Mouse (Mus musculus): ENCODE measurements around the gene Bach2.

Gene Bach2

GRCm38 (mm10) chr4:32526228-32526836, 287.7 kb downstream of the Bach2 start:
- no peak for DNase-seq (ENCODE audit: low spot score in 2 of 2)

- no peak for DNase-seq (ENCODE audit: low spot score in 2 of 2)
These were observed 290.9 kb downstream of the Bach2 start for GRCm38 (mm10) chr4:32529443-32529995.

- DNase-seq (ENCODE audit: low spot score in 2 of 2) = peak in 1 of 2 experiments; percentile 25
These were observed 291.9 kb downstream of the Bach2 start for GRCm38 (mm10) chr4:32530421-32530920.

- DNase-seq (ENCODE audit: low spot score in 2 of 2) = peak; percentile 30 to 54
These were observed 292.6 kb downstream of the Bach2 start for GRCm38 (mm10) chr4:32530921-32531846.

- DNase-seq (ENCODE audit: low spot score in 2 of 2) = no peak
These were observed 293.5 kb downstream of the Bach2 start for GRCm38 (mm10) chr4:32532079-32532478.

- DNase-seq (ENCODE audit: low spot score in 2 of 2) = no peak
These were observed 295.1 kb downstream of the Bach2 start for GRCm38 (mm10) chr4:32533735-32534134.

GRCm38 (mm10) chr4:32535626-32536025, 297.0 kb downstream of the Bach2 start:
- no peak for DNase-seq (ENCODE audit: low spot score in 2 of 2)

- no peak for DNase-seq (ENCODE audit: low spot score in 2 of 2)
These were observed 298.4 kb downstream of the Bach2 start for GRCm38 (mm10) chr4:32536870-32537508.

- peak in 1 of 2 experiments; percentile 46 for DNase-seq (ENCODE audit: low spot score in 2 of 2)
These were observed 299.5 kb downstream of the Bach2 start for GRCm38 (mm10) chr4:32538088-32538487.

GRCm38 (mm10) chr4:32538488-32538887, 299.9 kb downstream of the Bach2 start:
- DNase-seq (ENCODE audit: low spot score in 2 of 2) = no peak

GRCm38 (mm10) chr4:32538987-32539386, 300.4 kb downstream of the Bach2 start:
- DNase-seq (ENCODE audit: low spot score in 2 of 2) = no peak

GRCm38 (mm10) chr4:32544821-32545545, 306.4 kb downstream of the Bach2 start:
- DNase-seq (ENCODE audit: low spot score in 2 of 2) = no peak

- no peak for DNase-seq (ENCODE audit: low spot score in 2 of 2)
These were observed 306.9 kb downstream of the Bach2 start for GRCm38 (mm10) chr4:32545548-32545947.

GRCm38 (mm10) chr4:32549150-32549549, 310.5 kb downstream of the Bach2 start:
- no peak for DNase-seq (ENCODE audit: low spot score in 2 of 2)

- DNase-seq (ENCODE audit: low spot score in 2 of 2) = no peak
These were observed 312.7 kb downstream of the Bach2 start for GRCm38 (mm10) chr4:32551337-32551736.

- no peak for DNase-seq (ENCODE audit: low spot score in 2 of 2)
These were observed 316.9 kb downstream of the Bach2 start for GRCm38 (mm10) chr4:32555506-32555905.

- DNase-seq (ENCODE audit: low spot score in 2 of 2) = peak in 1 of 2 experiments; percentile 47
These were observed 321.6 kb downstream of the Bach2 start for GRCm38 (mm10) chr4:32560246-32560645.

- DNase-seq (ENCODE audit: low spot score in 2 of 2) = no peak
These were observed 322.3 kb downstream of the Bach2 start for GRCm38 (mm10) chr4:32560724-32561554.

- peak; percentile 40 to 51 for DNase-seq (ENCODE audit: low spot score in 2 of 2)
These were observed 323.0 kb downstream of the Bach2 start for GRCm38 (mm10) chr4:32561555-32562095.
